Mouse (Mus musculus) myocyte (in vitro differentiated cells): ENCODE results near the gene Tmem108.

Experiments used
- CEBPB ChIP-seq: IDR thresholded peaks from 2 replicates; pipeline ENCODE4 v1.6.1; 2011; ENCODE audit warnings: mild to moderate bottlenecking, moderate library complexity; ENCODE audit not compliant: poor library complexity, insufficient read depth, severe bottlenecking
- MAX ChIP-seq: IDR thresholded peaks from one replicate; pipeline ENCODE4 v1.6.1; 2011; ENCODE audit warnings: low read depth, mild to moderate bottlenecking, control low read depth
- MYOD1 ChIP-seq, 3 experiments: IDR thresholded peaks; one replicate each; pipeline ENCODE4 v1.6.1; 2011; ENCODE audit warnings: control low read depth in 2 of 3, low read depth in 2 of 3, mild to moderate bottlenecking in 2 of 3, moderate library complexity in 1 of 3; ENCODE audit not compliant: insufficient read length in 2 of 3, control insufficient read depth in 1 of 3
- MYOG ChIP-seq, 3 experiments: IDR thresholded peaks; one replicate each; pipeline ENCODE4 v1.6.1; 2011; ENCODE audit warnings: control low read depth in 2 of 3, low read depth in 2 of 3, mild to moderate bottlenecking in 2 of 3; ENCODE audit not compliant: insufficient read length in 2 of 3, control insufficient read depth in 1 of 3, insufficient read depth in 1 of 3
- POLR2A ChIP-seq: IDR thresholded peaks from one replicate; pipeline ENCODE4 v1.6.1; 2011; ENCODE audit warnings: low read depth, mild to moderate bottlenecking, control low read depth, moderate library complexity; ENCODE audit not compliant: insufficient read length
- POLR2AphosphoS2 ChIP-seq: IDR thresholded peaks from one replicate; pipeline ENCODE4 v1.6.1; 2011; ENCODE audit warnings: low read depth, control low read depth; ENCODE audit not compliant: insufficient read length
- REST ChIP-seq: IDR thresholded peaks from one replicate; pipeline ENCODE4 v1.6.1; 2011; ENCODE audit warnings: mild to moderate bottlenecking, control low read depth, moderate library complexity; ENCODE audit not compliant: insufficient read depth, insufficient read length
- TCF12 ChIP-seq: IDR thresholded peaks from one replicate; pipeline ENCODE4 v1.6.1; 2011; ENCODE audit warnings: mild to moderate bottlenecking, control low read depth; ENCODE audit not compliant: poor library complexity, insufficient read depth, severe bottlenecking
- TCF3 ChIP-seq: IDR thresholded peaks from one replicate; pipeline ENCODE4 v1.6.1; 2011; ENCODE audit warnings: low read depth, control low read depth; ENCODE audit not compliant: insufficient read length
- USF1 ChIP-seq: IDR thresholded peaks from one replicate; pipeline ENCODE4 v1.6.1; 2011; ENCODE audit warnings: low read depth, mild to moderate bottlenecking, control low read depth, moderate library complexity

GRCm38 (mm10) chr9:103523008-103523407 lies 238.6 kb downstream of the Tmem108 start:
- TF ChIP-seq POLR2A (no peak), CEBPB (no peak), MAX (no peak), MYOG (IDR thresholded peaks at IDR 0.05; ENCODE audit: control insufficient read depth in 1 of 3, insufficient read depth in 1 of 3, insufficient read length in 2 of 3, low read depth in 2 of 3) (no peak), TCF12 (no peak), USF1 (no peak), MYOD1 (IDR thresholded peaks at IDR 0.05; ENCODE audit: control insufficient read depth in 1 of 3, insufficient read length in 2 of 3, low read depth in 2 of 3) (no peak), REST (no peak), POLR2AphosphoS2 (no peak), TCF3 (no peak)
